Mouse (Mus musculus) hindbrain, embryonic 10.5 days (tissue): ENCODE data around the gene Defb33. TPM values are rescaled to one million over a fixed set of nuclear protein-coding genes. Genes with fewer than 3 reads are reported as not detected.

Experiments
- DNase-seq: peaks from one replicate; pipeline ENCODE4 v3.0.0-alpha.2; 2017; ENCODE audit warnings: low spot score
- H3K27ac ChIP-seq: fragments of 300-500 bp; sonication (generic); 2 replicates; pipeline ENCODE4 v1.5.1; 2016; ENCODE audit warnings: mild to moderate bottlenecking, moderate library complexity
- H3K27me3 ChIP-seq: fragments of 300-500 bp; sonication (generic); 2 replicates; pipeline ENCODE4 v1.6.1; 2016; ENCODE audit warnings: mild to moderate bottlenecking; ENCODE audit not compliant: poor library complexity, insufficient read depth, severe bottlenecking
- H3K36me3 ChIP-seq: fragments of 300-500 bp; sonication (generic); 2 replicates; pipeline ENCODE4 v1.6.1; 2016; ENCODE audit warnings: mild to moderate bottlenecking, moderate library complexity
- H3K4me1 ChIP-seq: fragments of 300-500 bp; sonication (generic); replicated peaks from 2 replicates; pipeline ENCODE4 v1.6.1; 2016; ENCODE audit warnings: mild to moderate bottlenecking
- H3K4me3 ChIP-seq: fragments of 300-500 bp; sonication (generic); 2 replicates; pipeline ENCODE4 v1.5.1; 2016; ENCODE audit warnings: mild to moderate bottlenecking, moderate library complexity
- H3K9me3 ChIP-seq: fragments of 300-500 bp; sonication (generic); 2 replicates; pipeline ENCODE4 v1.6.1; 2016; ENCODE audit warnings: mild to moderate bottlenecking, moderate library complexity
- WGBS: fragments of 180-500 bp; shearing (Covaris S2); methylation state at CpG from one replicate; pipeline ENCODE4 v1.1.7; 2016; 5-methylcytosine and 5-hydroxymethylcytosine counted together
- polyA plus RNA-seq: library from polyadenylated mRNA; unstranded; fragments of >200 nt; fragmentation: Nextera tagmentation; extraction: Ambion mirVana; gene quantifications from 2 replicates; pipeline ENCODE4 v1.2.1, GENCODE M21; 2016

Defb33 gene
- polyA plus RNA-seq: not detected in 2 replicates

GRCm38 (mm10) chr8:20892369-20892768 is at the start of gene Defb33:
Defb33 (plus strand) TSS chr8:20892669.
- H3K4me1 ChIP-seq: no peaks in the 10 kb centered on the region
- no peaks in the 10 kb centered on the region for H3K36me3 ChIP-seq
- WGBS: 82% methylated on average over 2 of the region's 2 CpGs
- no peak for DNase-seq
- no peak within 1 kb of the TSS for H3K4me3 ChIP-seq
- no peak within 1 kb of the TSS for H3K27ac ChIP-seq
- peaks cover 80% of the 10 kb centered on the region for H3K9me3 ChIP-seq
- H3K27me3 ChIP-seq: no peaks in the 10 kb centered on the region

GRCm38 (mm10) chr8:20874608-20875007 is 17.9 kb upstream of the Defb33 start:
- Histone ChIP-seq H3K36me3 (no peaks in the 10 kb centered on the region), H3K27me3 (no peaks in the 10 kb centered on the region), H3K9me3 (peaks cover 48% of the 10 kb centered on the region; the same call in 1 of the 2 replicates), H3K4me3 (no peak overlapping the region), H3K27ac (no peak overlapping the region), H3K4me1 (no peaks in the 10 kb centered on the region)
- 54% methylated on average over 6 of the region's 6 CpGs for WGBS
- no peak for DNase-seq

DNA sequence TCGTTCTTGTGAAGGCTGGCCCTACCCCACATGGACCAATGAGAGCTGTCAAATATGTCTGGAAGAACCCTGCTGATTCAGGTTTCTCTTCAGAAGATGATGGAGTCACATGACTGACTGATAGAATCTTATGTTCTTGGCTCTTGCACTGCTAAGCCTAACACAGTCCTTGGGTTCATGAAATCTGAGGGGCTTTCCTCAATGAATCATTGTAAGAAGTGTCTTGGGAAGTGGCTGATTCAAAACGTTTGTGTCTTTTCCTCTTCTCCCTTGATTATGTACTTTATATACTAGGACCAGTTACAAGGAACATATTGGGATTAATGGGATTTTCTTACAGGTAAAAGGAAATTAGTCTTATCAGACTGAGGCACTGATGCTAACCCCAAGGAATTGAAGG is 10.1 kb downstream of the Defb33 start, which contains the start of gene Gm15056:
TSS of gene Gm15056 (minus strand) at position 101 of the 400 bp plus-strand sequence.
- no peaks in the 10 kb centered on the region for H3K4me1 ChIP-seq
- H3K9me3 ChIP-seq: peaks cover 49% of the 10 kb centered on the region
- H3K36me3 ChIP-seq: no peaks in the 10 kb centered on the region
- H3K27ac ChIP-seq: no peak within 1 kb of the TSS
- no peak within 1 kb of the TSS for H3K4me3 ChIP-seq
- WGBS: 57% methylated on average over 2 of the region's 2 CpGs
- no peak for DNase-seq
- H3K27me3 ChIP-seq: no peaks in the 10 kb centered on the region

DNA sequence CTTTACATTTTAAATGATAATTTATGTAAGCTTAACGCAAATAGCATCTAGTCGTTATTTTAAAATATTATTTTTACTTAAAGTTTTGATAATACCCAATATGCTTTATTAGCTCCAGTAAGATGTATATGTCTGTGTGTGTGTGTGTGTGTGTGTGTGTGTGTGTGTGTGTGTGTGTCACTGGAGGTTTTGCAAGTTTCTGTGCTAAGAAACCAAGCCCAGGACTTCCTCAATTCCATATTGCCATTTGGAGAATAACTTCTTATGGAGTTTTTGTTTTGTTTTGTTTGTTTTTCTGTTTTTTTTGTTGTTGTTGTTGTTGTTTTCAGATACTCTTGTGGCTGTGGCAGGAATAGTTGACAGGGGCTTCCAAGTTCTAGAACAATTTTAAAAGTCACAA is 14.7 kb downstream of the Defb33 start:
- no peaks in the 10 kb centered on the region for H3K27me3 ChIP-seq
- peaks cover 26% of the 10 kb centered on the region for H3K9me3 ChIP-seq
- DNase-seq: no peak
- no peaks in the 10 kb centered on the region for H3K4me1 ChIP-seq
- no peaks in the 10 kb centered on the region for H3K36me3 ChIP-seq
- no peak overlapping the region for H3K4me3 ChIP-seq
- 94% methylated on average over 2 of the region's 2 CpGs for WGBS
- no peak overlapping the region for H3K27ac ChIP-seq

- no peaks in the 10 kb centered on the region for H3K27me3 ChIP-seq
- H3K4me3 ChIP-seq: no peak overlapping the region
- no peak overlapping the region for H3K27ac ChIP-seq
- 65% methylated on average over 2 of the region's 2 CpGs for WGBS
- DNase-seq: no peak
- H3K4me1 ChIP-seq: no peaks in the 10 kb centered on the region
- peaks cover 29% of the 10 kb centered on the region for H3K9me3 ChIP-seq
- H3K36me3 ChIP-seq: no peaks in the 10 kb centered on the region
Measured at GRCm38 (mm10) chr8:20908256-20908655, 15.8 kb downstream of the Defb33 start.

DNA sequence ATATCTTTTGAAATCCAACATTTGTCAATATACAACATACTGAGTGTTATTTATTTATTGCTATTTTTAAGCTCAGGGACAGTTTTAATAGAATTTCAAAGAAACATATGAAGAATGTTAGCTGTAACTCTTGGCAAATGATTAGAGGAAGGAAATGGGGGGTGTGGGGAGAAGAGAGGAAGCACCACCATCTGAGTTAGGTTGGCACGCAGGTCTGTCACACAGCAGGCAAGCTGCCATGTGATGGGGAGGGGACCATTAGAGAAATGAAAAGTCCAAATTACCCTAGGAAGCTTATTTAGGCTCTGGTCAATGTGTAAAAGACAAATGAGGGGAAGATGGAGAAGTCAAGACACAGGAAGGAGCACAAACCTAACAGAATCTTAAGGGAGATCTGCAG is 19.8 kb downstream of the Defb33 start:
- Histone ChIP-seq H3K36me3 (no peaks in the 10 kb centered on the region), H3K27me3 (no peaks in the 10 kb centered on the region), H3K4me1 (no peaks in the 10 kb centered on the region), H3K27ac (no peak overlapping the region), H3K9me3 (peaks cover 33% of the 10 kb centered on the region), H3K4me3 (no peak overlapping the region)
- 83% methylated on average over 1 of the region's 1 CpGs for WGBS
- DNase-seq: no peak

DNA sequence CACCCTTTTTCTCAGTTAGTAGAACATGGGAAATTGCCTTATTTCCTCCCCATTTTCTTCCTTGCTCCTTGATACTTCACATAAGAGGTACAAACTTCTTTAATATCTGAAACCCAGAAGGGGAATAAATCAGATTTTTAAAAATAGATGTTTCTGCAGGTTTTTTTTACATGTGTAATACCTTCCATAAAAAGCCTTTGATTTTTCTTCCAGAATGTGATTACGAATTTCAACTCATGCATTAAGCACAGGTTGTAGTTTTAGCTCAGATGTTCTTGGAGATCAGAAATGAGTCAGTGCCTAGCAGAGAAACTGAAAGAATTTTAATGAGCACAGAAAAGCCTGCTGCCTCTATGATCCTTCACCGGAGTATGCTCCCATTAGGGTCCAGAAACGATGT is 29.5 kb downstream of the Defb33 start, which contains the start of gene Gm6040:
TSS of gene Gm6040 (minus strand) at position 101 of the 400 bp plus-strand sequence.
- DNase-seq: no peak
- Histone ChIP-seq H3K4me1 (no peaks in the 10 kb centered on the region), H3K27ac (no peak within 1 kb of the TSS), H3K9me3 (peaks cover 57% of the 10 kb centered on the region), H3K36me3 (no peaks in the 10 kb centered on the region), H3K4me3 (no peak within 1 kb of the TSS), H3K27me3 (no peaks in the 10 kb centered on the region)
- WGBS: 81% methylated on average over 3 of the region's 3 CpGs

- H3K27ac ChIP-seq: no peak within 1 kb of the TSS
- no peak within 1 kb of the TSS for H3K4me3 ChIP-seq
- no peak for DNase-seq
- H3K36me3 ChIP-seq: no peaks in the 10 kb centered on the region
- no peaks in the 10 kb centered on the region for H3K27me3 ChIP-seq
- peaks cover 49% of the 10 kb centered on the region for H3K9me3 ChIP-seq
- 76% methylated on average over 3 of the region's 3 CpGs for WGBS
- no peaks in the 10 kb centered on the region for H3K4me1 ChIP-seq
Measured at GRCm38 (mm10) chr8:20944610-20945009, 52.1 kb downstream of the Defb33 start, which contains the start of gene AY761185. AY761185 (minus strand) TSS chr8:20944710.

Other genes with a start within 250 kb of the Defb33 start
- gene Gm15056, start 10.0 kb downstream of the Defb33 start, polyA plus RNA-seq: not detected in 2 replicates
- gene Gm6040, start 29.4 kb downstream of the Defb33 start, polyA plus RNA-seq: not detected in 2 replicates
- gene AY761185, start 52.0 kb downstream of the Defb33 start, polyA plus RNA-seq: not detected in 2 replicates
- gene Defa21, start 132.9 kb downstream of the Defb33 start, polyA plus RNA-seq: not detected in 2 replicates
- not detected in 2 replicates for gene Defa23, start 162.4 kb downstream of the Defb33 start, polyA plus RNA-seq
- gene Defa35, start 172.4 kb downstream of the Defb33 start, polyA plus RNA-seq: not detected in 2 replicates
- gene Defa25, start 191.8 kb downstream of the Defb33 start, polyA plus RNA-seq: not detected in 2 replicates
- not detected in 2 replicates for gene Gm14851, start 203.4 kb downstream of the Defb33 start, polyA plus RNA-seq
- gene Defa30, start 242.0 kb downstream of the Defb33 start, polyA plus RNA-seq: not detected in 2 replicates